Mouse (Mus musculus) spleen, adult 18-20 months (tissue): ENCODE results near the gene Olfm4.

Experiments
- DNase-seq, 2 experiments: peaks; one replicate each; pipeline ENCODE4 v3.0.0; 2022; ENCODE audit warnings: mixed read lengths in 2 of 2

The Olfm4 gene

GRCm38 (mm10) chr14:80029297-80030001 is 45.6 kb downstream of the Olfm4 start:
- no peak for DNase-seq

DNA sequence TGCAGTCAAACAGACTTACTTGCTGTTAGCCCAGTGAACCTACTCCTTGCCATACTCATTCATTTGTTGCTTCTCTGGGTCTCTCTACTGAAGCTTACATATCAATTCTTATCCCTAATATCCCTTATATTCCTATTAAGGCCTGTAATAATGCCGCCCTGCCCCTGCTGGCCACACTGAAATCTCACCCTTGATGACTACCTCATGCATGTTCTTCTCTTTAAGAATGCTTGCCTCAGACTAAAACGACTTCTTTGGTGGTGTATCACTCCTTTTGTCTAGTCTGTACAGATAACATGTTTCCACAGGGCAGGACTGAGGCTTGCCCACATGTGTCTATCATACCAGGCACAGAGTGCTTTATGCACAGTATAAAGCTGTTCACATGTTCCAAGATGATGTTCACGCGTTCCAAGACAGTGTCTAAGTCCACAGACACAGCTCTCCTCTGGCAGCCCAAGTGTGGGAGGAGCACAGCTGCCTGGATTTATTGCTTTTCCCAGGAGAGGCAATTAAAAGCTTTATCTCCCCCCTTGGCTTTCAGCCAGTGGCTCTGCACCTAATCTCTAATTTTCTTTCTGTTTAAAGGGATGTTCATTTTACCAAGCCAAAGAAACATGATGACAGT is 55.9 kb downstream of the Olfm4 start:
- DNase-seq: no peak

DNA sequence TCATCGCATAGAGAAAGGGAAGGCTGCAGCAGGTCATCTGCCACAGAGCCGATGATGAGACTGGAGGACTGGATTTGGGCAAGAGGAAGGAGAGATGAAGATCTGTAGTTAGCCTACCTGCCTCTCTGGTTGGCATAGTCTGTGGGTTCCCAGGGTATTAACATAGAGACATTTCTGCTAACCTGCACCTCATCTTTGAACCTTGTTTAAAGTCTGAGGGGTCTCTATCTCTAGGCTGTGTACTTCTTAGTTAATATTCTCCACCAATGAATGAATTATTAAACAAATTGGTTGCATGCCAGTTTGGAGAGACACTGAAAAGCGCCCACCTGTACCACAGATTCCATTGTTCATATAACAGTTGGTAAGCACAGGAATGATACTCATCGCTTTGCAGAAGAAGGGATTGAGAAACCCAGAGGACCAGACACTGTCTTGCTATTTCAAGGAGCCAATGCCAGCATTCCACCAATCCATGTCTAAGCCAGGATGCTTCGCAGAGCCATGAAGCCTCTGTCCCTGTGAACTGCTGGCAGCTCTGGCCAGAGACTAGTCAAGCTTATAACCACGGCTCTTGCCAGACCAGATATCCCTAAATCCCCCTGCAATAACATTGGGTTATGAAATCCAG is 62.3 kb downstream of the Olfm4 start:
- DNase-seq: no peak

DNA sequence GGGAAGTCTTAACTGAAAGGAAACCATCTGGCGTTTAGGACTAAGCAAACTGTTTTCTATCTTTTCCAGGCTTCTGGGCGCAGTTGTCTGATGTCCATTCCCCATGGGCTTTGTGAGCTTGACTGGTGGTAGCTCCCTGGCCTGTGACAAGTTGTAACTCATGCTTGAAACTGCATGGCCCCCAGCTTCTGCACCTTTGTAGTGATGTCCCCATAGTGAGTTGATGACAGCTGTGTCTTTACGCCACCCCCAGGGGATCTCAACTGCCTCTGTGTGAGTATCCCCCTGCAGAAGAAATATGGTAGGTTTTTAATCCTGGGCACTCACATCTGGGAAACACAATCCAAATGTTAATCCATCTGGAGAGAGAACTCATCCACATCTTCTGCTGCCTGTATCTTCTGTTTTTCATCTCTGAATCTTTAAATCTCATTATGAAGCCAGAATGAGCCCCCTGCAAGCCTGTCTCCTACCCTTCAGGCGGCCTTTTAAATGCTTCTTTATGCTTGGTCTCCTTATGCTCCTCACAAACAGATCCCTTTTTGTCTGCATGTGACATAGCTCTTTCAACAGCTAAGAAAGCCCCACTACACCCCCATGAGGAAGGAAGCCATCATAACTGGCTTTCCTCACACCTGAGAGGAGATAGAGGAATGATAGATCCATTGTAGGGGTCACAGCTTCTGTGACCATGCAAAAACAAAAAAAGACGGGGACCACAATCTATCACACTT is 63.7 kb downstream of the Olfm4 start:
- no peak for DNase-seq

GRCm38 (mm10) chr14:80055725-80056124 is 71.8 kb downstream of the Olfm4 start:
- DNase-seq: no peak

DNA sequence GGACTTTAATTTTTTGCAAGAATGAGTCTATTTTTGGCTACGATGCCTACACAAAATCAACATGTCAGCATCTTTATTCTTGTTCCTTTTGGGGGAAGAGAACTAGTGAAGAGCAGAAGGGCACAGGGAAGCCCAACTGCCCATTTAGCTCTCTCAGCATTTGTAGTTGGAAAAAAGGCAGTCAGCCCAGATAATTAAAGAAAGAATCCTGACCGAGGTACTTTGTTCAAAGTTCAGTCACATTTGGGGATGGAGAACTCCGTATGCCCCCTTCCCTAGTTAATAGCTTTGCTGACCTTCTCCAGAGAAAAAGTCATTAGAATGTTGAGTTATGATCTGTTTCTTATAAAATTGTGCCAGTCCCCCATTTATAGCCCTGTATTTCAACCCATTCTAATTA is 77.8 kb downstream of the Olfm4 start:
- no peak for DNase-seq

DNA sequence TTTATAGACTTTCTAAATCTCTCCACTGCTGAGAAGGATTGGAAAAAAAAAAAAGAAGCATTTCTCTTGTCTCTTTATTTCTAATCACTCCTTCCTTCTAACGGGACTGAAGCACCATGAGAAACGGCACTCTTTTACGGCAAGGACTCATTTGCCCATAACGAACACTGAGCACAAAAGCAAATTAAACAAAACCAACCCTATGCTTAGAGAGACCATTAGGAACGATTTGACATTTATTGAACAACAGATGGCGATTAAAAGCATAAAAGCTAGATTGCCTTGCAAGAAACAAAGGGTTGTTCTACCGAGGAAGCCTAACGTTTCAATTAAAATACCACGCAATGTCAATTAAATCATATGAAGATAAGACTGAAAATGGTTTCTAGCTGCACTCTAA is 79.0 kb downstream of the Olfm4 start:
- DNase-seq: no peak

- no peak for DNase-seq
Observed at GRCm38 (mm10) chr14:80070580-80070979, 86.7 kb downstream of the Olfm4 start.
